Mouse (Mus musculus): ENCODE measurements around the gene Olfr1216. TPM values are rescaled to one million over a fixed set of nuclear protein-coding genes. Genes with fewer than 3 reads are reported as not detected.

Olfr1216 gene
- polyA plus RNA-seq (2017; shearing (Covaris generic)), result not detected

GRCm38 (mm10) chr2:89018240-89018639 is at the start of gene Olfr1216:
Olfr1216 (minus strand) TSS chr2:89018340.

DNA sequence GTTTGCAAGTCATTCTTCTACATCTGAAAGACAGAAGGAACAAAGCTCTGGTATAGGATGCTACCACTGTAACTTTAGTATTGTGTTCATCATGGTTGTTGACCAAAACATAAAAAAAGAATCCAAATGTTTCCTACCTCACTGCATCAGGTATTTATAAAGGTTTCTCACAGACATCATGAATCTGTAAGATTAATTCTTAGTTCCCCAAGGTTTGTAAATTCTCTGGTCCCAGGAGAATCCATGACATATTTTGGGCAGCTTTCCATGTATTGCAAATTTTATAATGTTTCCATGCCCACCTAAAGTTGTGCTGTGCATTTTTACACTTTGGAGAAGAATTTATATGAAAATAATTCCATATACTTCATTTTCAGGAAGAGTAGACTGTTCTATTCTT is 42.9 kb upstream of the Olfr1216 start, which contains the start of gene Olfr1218:
TSS of gene Olfr1218 (minus strand) at position 101 of the 400 bp plus-strand sequence.

GRCm38 (mm10) chr2:89031965-89032364 is 13.8 kb upstream of the Olfr1216 start, which contains the start of gene Olfr1217:
Olfr1217 (minus strand) TSS chr2:89032065.

DNA sequence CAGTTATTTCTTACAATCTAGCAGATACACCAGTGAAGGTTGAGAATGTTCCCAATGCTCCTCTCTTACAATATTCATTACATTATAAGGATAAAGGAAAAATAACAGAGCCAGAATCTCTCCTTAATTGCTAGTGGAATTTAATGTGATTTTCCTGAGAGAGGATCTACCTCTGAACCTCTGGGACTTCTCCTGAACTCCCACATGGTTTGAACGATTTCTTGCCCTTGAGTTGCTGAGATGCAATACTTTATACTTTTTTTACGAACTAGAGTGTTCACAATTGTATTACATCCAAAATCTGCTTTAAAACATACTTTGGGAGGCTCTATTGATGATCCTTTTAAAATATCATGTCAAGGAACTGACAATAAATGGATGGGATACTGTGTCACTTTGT is 11.3 kb downstream of the Olfr1216 start, which contains the start of gene Olfr1215:
TSS of gene Olfr1215 (minus strand) at position 101 of the 400 bp plus-strand sequence.

DNA sequence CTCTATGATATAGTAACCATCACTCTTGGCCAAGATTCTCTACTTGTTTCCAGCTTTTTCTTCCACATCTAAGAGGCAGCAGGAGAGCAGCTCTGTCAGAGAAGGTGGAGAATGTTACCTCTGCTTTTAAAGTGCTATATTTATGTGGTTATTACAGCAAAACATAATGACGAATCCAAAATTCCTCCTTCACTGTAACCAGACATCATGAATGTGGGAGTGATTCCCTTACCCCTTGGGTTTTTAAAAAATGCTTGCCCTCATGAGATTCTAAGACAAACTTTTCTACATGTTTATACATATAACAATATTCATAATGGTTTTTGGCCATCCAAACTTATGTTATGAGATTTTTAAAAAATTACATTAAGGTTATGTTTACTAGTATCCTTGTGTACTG is 25.6 kb downstream of the Olfr1216 start, which contains the start of gene Olfr1214:
TSS of gene Olfr1214 (minus strand) at position 101 of the 400 bp plus-strand sequence.

GRCm38 (mm10) chr2:88980181-88980580 is 38.0 kb downstream of the Olfr1216 start, which contains the start of gene Gm13762:
Gm13762 (minus strand) TSS chr2:88980281.

Other genes starting within 250 kb of the Olfr1216 start
- not detected for gene Olfr1200, start 247.9 kb downstream of the Olfr1216 start, polyA plus RNA-seq (2017; shearing (Covaris generic))
- gene Olfr1201, start 225.3 kb downstream of the Olfr1216 start, polyA plus RNA-seq (2017; shearing (Covaris generic)), result not detected
- gene Olfr1202, start 203.8 kb downstream of the Olfr1216 start, polyA plus RNA-seq (2017; shearing (Covaris generic)), result not detected
- 0.05 TPM for gene Olfr1205, start 188.6 kb downstream of the Olfr1216 start, polyA plus RNA-seq (2017; shearing (Covaris generic))
- not detected for gene Olfr1204, start 169.0 kb downstream of the Olfr1216 start, polyA plus RNA-seq (2017; shearing (Covaris generic))
- not detected for gene Olfr1206, start 155.1 kb downstream of the Olfr1216 start, polyA plus RNA-seq (2017; shearing (Covaris generic))
- gene Olfr1208, start 116.0 kb downstream of the Olfr1216 start, polyA plus RNA-seq (2017; shearing (Covaris generic)), result 0.12 TPM
- not detected for gene Olfr1209, start 103.2 kb downstream of the Olfr1216 start, polyA plus RNA-seq (2017; shearing (Covaris generic))
- gene Olfr1211, start 80.2 kb downstream of the Olfr1216 start, polyA plus RNA-seq (2017; shearing (Covaris generic)), result not detected
- not detected for gene Olfr1212, start 64.4 kb downstream of the Olfr1216 start, polyA plus RNA-seq (2017; shearing (Covaris generic))
- not detected for gene Gm13762, start 38.1 kb downstream of the Olfr1216 start, polyA plus RNA-seq (2017; shearing (Covaris generic))
- gene Olfr1214, start 25.7 kb downstream of the Olfr1216 start, polyA plus RNA-seq (2017; shearing (Covaris generic)), result not detected
- 0.17 TPM for gene Olfr1215, start 11.4 kb downstream of the Olfr1216 start, polyA plus RNA-seq (2017; shearing (Covaris generic))
- 0.21 TPM for gene Olfr1217, start 13.7 kb upstream of the Olfr1216 start, polyA plus RNA-seq (2017; shearing (Covaris generic))
- gene Olfr1218, start 42.8 kb upstream of the Olfr1216 start, polyA plus RNA-seq (2017; shearing (Covaris generic)), result not detected
- gene Olfr1219, start 65.2 kb upstream of the Olfr1216 start, polyA plus RNA-seq (2017; shearing (Covaris generic)), result not detected
- 0.30 TPM for gene Olfr1220, start 88.5 kb upstream of the Olfr1216 start, polyA plus RNA-seq (2017; shearing (Covaris generic))
- not detected for gene Olfr1221, start 98.9 kb upstream of the Olfr1216 start, polyA plus RNA-seq (2017; shearing (Covaris generic))
- not detected for gene Olfr1222, start 114.7 kb upstream of the Olfr1216 start, polyA plus RNA-seq (2017; shearing (Covaris generic))
- gene Olfr1223, start 133.2 kb upstream of the Olfr1216 start, polyA plus RNA-seq (2017; shearing (Covaris generic)), result not detected
- gene Olfr1224-ps1, start 145.8 kb upstream of the Olfr1216 start, polyA plus RNA-seq (2017; shearing (Covaris generic)), result not detected
- not detected for gene Olfr1225, start 156.3 kb upstream of the Olfr1216 start, polyA plus RNA-seq (2017; shearing (Covaris generic))
- not detected for gene Olfr1226, start 181.7 kb upstream of the Olfr1216 start, polyA plus RNA-seq (2017; shearing (Covaris generic))
- gene Olfr1228, start 235.7 kb upstream of the Olfr1216 start, polyA plus RNA-seq (2017; shearing (Covaris generic)), result 0.17 TPM

All from naive thymus-derived CD4-positive, alpha-beta T cell, adult 5 months (primary cell).